Mouse (Mus musculus) liver, postnatal 0 days (tissue): Measurements from ENCODE around the gene Gm29797.

Source experiments
- CTCF ChIP-seq: sonication (generic); IDR thresholded peaks from 2 replicates; pipeline ENCODE4 v1.5.1; 2016; ENCODE audit warnings: antibody characterized with exemption, low read depth
- EP300 ChIP-seq: IDR thresholded peaks from 2 replicates; pipeline ENCODE4 v1.6.1; 2016; ENCODE audit warnings: antibody characterized with exemption, low read depth, mild to moderate bottlenecking

- TF ChIP-seq CTCF, result no peak
- no peak for TF ChIP-seq EP300
Measured at GRCm38 (mm10) chr2:181653065-181653464, 3.8 kb upstream of the Gm29797 start.
